Mouse (Mus musculus) lung, postnatal 0 days (tissue): ENCODE results near the gene Htr2b.

Experiments
- CTCF ChIP-seq: IDR thresholded peaks from 2 replicates; pipeline ENCODE4 v1.5.1; 2016; ENCODE audit warnings: antibody characterized with exemption, mild to moderate bottlenecking
- EP300 ChIP-seq: IDR thresholded peaks from 2 replicates; pipeline ENCODE4 v1.6.1; 2016; ENCODE audit warnings: antibody characterized with exemption, mild to moderate bottlenecking, control low read depth

- TF ChIP-seq EP300 (no peak), CTCF (no peak)
These were observed 48.3 kb upstream of the Htr2b start for GRCm38 (mm10) chr1:86160059-86160458.
